Mouse (Mus musculus) hindbrain, embryonic 14.5 days (tissue): ENCODE data around the gene Paip2b. TPM values are rescaled to one million over a fixed set of nuclear protein-coding genes. Genes with fewer than 3 reads are reported as not detected.
"Not testable (repeated sequence)": the region's sequence is repeated elsewhere in the genome, so short reads cannot be mapped to it uniquely, and the experiment has no call there.

ENCODE experiments used
- ATAC-seq: fragments of 200-750 bp; cut with Nextera tagmentation; 2 replicates; pipeline ENCODE4 v1.8.0; 2017; ENCODE audit warnings: moderate number of reproducible peaks, mild to moderate bottlenecking, moderate TSS enrichment, moderate library complexity; ENCODE audit not compliant: low FRiP score
- DNase-seq: peaks from one replicate; pipeline ENCODE4 v3.0.0-alpha.2; 2015; ENCODE audit warnings: low spot score
- H3K27ac ChIP-seq: fragments of 300-500 bp; sonication (generic); 2 replicates; pipeline ENCODE4 v1.5.1; 2014; ENCODE audit warnings: mild to moderate bottlenecking, moderate library complexity
- H3K27me3 ChIP-seq: fragments of 300-500 bp; sonication (generic); 2 replicates; pipeline ENCODE4 v1.6.1; 2014; ENCODE audit warnings: mild to moderate bottlenecking, low read length, mixed read lengths; ENCODE audit not compliant: control insufficient read depth, insufficient read depth
- H3K36me3 ChIP-seq: fragments of 300-500 bp; sonication (generic); replicated peaks from 2 replicates; pipeline ENCODE4 v1.6.1; 2014; ENCODE audit not compliant: control insufficient read depth, insufficient read depth
- H3K4me1 ChIP-seq: fragments of 300-500 bp; sonication (generic); replicated peaks from 2 replicates; pipeline ENCODE4 v1.6.1; 2014; ENCODE audit warnings: antibody characterized with exemption, low read length, mixed read lengths; ENCODE audit not compliant: control insufficient read depth, insufficient read depth
- H3K4me2 ChIP-seq: fragments of 300-500 bp; sonication (generic); replicated peaks from 2 replicates; pipeline ENCODE4 v1.6.1; 2014; ENCODE audit warnings: mild to moderate bottlenecking, moderate library complexity
- H3K4me3 ChIP-seq: fragments of 300-500 bp; sonication (generic); replicated peaks from 2 replicates; pipeline ENCODE4 v1.5.1; 2014; ENCODE audit warnings: mild to moderate bottlenecking, low read length
- H3K9ac ChIP-seq: fragments of 300-500 bp; sonication (generic); 2 replicates; pipeline ENCODE4 v1.6.1; 2014
- H3K9me3 ChIP-seq: fragments of 300-500 bp; sonication (generic); 2 replicates; pipeline ENCODE4 v1.6.1; 2016; ENCODE audit warnings: low read length; ENCODE audit not compliant: control insufficient read depth
- WGBS: fragments of 180-500 bp; shearing (Covaris S2); extraction: QIAGEN DNeasy Blood & Tissue Kit; methylation state at CpG from one replicate; pipeline ENCODE4 v1.1.7; 2014; 5-methylcytosine and 5-hydroxymethylcytosine counted together
- polyA plus RNA-seq: library from polyadenylated mRNA; unstranded; fragments of >200 nt; fragmentation: Nextera tagmentation; extraction: Ambion mirVana; gene quantifications from 2 replicates; pipeline ENCODE4 v1.2.1, GENCODE M21; 2014

Gene Paip2b
- polyA plus RNA-seq, 1 experiment from 2014 or later: 28.3 TPM

DNA sequence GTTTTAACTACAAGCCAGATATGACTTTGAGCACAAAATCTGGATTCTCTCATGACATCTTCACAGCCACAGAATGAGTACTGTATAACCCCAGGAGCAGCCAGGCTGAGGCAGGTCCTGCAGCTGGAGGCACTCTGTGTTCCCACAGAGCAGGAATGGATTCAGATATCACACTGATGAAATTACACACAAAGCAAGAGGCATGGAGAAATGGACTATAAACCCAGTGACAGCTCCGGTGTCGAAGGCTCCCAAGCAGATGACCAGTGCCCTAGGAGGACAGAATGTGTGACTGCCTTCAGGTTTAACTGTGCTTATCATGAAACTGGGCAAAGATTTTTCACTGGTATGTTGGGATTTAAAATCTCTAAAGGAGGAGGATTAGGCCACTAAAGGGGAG, 14.6 kb upstream of the Paip2b start:
- no peak for ATAC-seq
- no peak for DNase-seq
- Histone ChIP-seq H3K4me3 (no peak overlapping the region), H3K4me1 (no peaks in the 10 kb centered on the region), H3K36me3 (no peaks in the 10 kb centered on the region), H3K27me3 (no peaks in the 10 kb centered on the region), H3K4me2 (no peak overlapping the region), H3K27ac (no peak overlapping the region), H3K9me3 (no peaks in the 10 kb centered on the region), H3K9ac (no peak overlapping the region)
- 92% methylated on average over 2 of the region's 2 CpGs for WGBS

DNA sequence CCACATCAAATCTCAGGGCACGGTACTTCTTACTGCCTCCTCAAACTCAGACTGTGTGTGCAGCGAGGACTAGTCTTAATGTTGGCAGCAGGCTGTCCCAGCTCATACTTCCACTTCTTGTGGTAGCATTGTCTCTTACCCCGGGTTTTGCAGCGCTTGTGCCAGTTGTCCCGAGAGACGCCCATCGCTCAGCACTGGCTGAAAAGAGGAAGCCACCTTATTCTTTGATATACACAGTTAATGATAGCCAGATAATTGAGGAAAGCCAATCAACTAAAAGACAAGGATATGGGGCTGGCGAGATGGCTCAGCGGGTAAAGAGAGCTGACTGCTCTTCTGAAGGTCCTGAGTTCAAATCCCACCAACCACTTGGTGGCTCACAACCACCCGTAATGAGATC, 13.4 kb upstream of the Paip2b start:
- no peaks in the 10 kb centered on the region for H3K27me3 ChIP-seq
- no peak overlapping the region for H3K4me3 ChIP-seq
- no peaks in the 10 kb centered on the region for H3K36me3 ChIP-seq
- H3K27ac ChIP-seq: no peak overlapping the region
- no peak overlapping the region for H3K9ac ChIP-seq
- DNase-seq (no peak), ATAC-seq (no peak)
- H3K4me2 ChIP-seq: no peak overlapping the region
- WGBS: 93% methylated on average over 10 of the region's 10 CpGs
- H3K4me1 ChIP-seq: no peaks in the 10 kb centered on the region
- no peaks in the 10 kb centered on the region for H3K9me3 ChIP-seq

DNA sequence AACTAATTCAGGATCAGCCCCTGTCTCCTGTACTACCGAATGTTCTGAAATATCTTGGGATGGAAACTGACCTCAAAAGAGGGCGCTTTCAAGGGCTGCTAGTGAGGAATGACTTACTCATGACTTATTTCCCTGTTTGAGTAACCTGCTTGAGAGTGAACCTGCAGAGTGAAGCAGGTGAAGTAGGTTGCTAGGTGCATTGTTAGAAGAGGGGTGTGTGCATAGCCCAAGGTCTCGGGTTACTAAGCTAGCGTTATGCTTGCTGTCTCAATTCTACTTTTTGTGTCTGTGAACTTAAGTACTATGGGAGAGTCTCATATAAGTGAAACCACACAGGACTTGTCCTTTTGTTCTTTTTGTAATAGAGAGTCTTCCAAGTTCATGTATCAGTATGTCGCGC, 8.5 kb upstream of the Paip2b start:
- no peaks in the 10 kb centered on the region for H3K36me3 ChIP-seq
- ATAC-seq: no peak
- WGBS: 85% methylated on average over 6 of the region's 6 CpGs
- no peak overlapping the region for H3K4me2 ChIP-seq
- no peaks in the 10 kb centered on the region for H3K27me3 ChIP-seq
- H3K4me3 ChIP-seq: no peak overlapping the region
- no peak overlapping the region for H3K27ac ChIP-seq
- no peak overlapping the region for H3K9ac ChIP-seq
- H3K9me3 ChIP-seq: no peaks in the 10 kb centered on the region
- H3K4me1 ChIP-seq: no peaks in the 10 kb centered on the region
- DNase-seq: no peak

DNA sequence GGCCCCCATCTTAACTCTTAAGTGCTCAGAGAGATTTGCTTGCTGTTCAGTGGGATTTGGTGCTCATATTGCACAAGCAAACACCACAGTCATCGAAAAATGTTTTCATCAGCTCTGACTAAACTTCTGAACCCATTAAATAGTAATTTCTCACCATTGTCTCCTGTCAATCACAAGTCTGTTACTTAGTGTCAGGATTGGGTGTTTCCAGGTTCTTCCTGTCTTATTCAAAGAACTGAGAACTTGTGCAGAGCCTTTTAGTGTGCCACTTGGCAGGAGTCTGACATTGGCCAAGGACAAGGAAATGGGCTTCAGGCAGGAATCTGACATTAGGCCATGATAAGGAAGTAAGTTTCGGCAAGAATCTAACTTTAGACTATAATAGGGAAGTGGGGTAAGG, 6.5 kb upstream of the Paip2b start:
- H3K27ac ChIP-seq: no peak overlapping the region
- DNase-seq: no peak
- WGBS: 93% methylated on average over 2 of the region's 2 CpGs
- H3K36me3 ChIP-seq: no peaks in the 10 kb centered on the region
- H3K4me3 ChIP-seq: no peak overlapping the region
- no peak overlapping the region for H3K9ac ChIP-seq
- H3K4me2 ChIP-seq: no peak overlapping the region
- H3K4me1 ChIP-seq: no peaks in the 10 kb centered on the region
- H3K27me3 ChIP-seq: no peaks in the 10 kb centered on the region
- no peaks in the 10 kb centered on the region for H3K9me3 ChIP-seq
- ATAC-seq: no peak

DNA sequence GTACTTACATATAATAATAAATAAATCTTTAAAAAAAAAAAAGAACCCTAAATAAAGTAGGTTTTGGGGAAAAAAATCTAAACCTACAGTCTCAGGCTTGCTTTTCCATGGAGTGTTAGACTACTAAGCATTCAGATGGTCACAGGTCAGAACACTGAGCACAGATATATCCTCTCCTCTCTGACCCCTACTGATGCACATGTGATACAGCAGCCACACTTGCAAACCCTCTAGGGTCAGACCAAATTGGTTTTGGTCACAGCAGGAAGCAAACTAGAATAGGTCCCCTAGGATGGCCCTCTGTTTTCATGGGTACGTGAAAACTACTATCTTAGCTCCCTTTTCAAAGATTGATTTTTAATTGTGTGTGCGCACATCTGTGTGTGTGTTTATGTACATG, 5.3 kb upstream of the Paip2b start:
- WGBS: 81% methylated on average over 2 of the region's 2 CpGs
- Histone ChIP-seq H3K9ac (no peak overlapping the region), H3K4me3 (no peak overlapping the region), H3K4me1 (0 out of 2 replicates have a peak, but pooled peaks cover 4% of the 10 kb centered on the region), H3K9me3 (no peaks in the 10 kb centered on the region), H3K36me3 (no peaks in the 10 kb centered on the region), H3K4me2 (no peak overlapping the region), H3K27me3 (no peaks in the 10 kb centered on the region), H3K27ac (no peak overlapping the region)
- no peak for ATAC-seq
- no peak for DNase-seq

DNA sequence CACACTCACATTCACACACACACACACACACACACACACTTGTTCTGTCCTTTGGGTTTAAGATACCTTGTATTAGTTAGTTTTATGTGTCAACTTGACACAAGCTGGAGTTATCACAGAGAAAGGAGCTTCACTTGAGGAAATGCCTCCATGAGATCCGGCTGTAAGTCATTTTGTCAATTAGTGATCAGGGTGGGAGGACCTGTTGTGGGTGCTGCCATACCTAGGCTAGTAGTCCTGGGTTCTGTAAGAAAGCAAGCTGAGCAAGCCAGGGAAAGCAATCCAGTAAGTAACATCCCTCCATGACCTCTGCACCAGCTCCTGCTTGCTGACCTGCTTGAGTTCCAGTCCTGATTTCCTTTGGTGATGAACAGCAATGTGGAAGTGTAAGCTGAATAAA, 852 bp upstream of the Paip2b start:
- H3K9me3 ChIP-seq, ATAC-seq, DNase-seq, H3K27me3 ChIP-seq, H3K36me3 ChIP-seq: not testable (repeated sequence)
- H3K4me1 ChIP-seq: peaks cover 14% of the 10 kb centered on the region; the same call in 1 of the 2 replicates
- H3K4me2 ChIP-seq: peak overlapping the region; percentile 51
- H3K27ac ChIP-seq: peak overlapping the region; percentile 67
- peak overlapping the region; percentile 21; the same call in 1 of the 2 replicates for H3K4me3 ChIP-seq
- WGBS: 83% methylated on average over 1 of the region's 1 CpGs
- peak overlapping the region; percentile 44; the same call in 1 of the 2 replicates for H3K9ac ChIP-seq

DNA sequence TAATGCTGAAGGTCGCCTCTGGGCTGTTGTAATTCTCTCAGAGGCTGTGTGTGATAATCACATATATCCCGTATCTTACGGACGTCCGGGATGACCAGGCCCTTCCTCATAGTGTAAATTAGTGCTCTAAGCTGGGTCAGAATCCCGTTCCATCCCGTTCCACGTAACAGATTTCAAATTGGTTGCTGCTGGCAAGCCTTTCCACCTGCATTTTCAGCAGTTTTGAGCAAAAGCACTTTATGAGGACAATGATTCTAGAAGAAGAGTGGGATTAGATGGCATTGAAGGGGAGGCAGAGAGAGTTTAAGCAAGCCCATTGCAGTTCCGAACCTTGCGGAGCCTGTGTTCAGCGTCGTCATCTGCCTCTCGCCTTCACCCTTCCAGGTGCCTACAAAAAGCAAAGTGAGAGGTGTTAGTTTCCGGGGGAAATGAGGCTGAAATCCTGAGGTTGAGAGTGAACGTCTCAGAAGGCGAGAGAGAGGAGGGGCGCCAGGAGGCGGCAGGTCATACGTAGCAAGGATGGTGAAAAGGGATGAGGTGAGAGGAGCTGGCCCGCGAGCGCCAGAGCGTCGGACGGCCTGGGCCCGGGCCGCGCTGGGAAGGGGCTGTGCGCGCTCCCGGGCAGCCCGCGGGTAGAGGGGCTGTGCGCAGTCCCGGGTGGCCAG, 468 bp downstream of the Paip2b start:
- Histone ChIP-seq H3K9ac (peak overlapping the region; percentile 65), H3K9me3 (no peaks in the 10 kb centered on the region), H3K4me3 (peak overlapping the region; percentile 63), H3K4me2 (peak overlapping the region; percentile 95), H3K4me1 (peaks cover 14% of the 10 kb centered on the region; the same call in 1 of the 2 replicates), H3K27me3 (no peaks in the 10 kb centered on the region), H3K36me3 (0 out of 2 replicates have a peak, but pooled peaks cover 6% of the 10 kb centered on the region), H3K27ac (peak overlapping the region; percentile 84)
- DNase-seq: peak; percentile 52
- 2% methylated on average over 35 of the region's 35 CpGs for WGBS
- ATAC-seq: peak; percentile 82

DNA sequence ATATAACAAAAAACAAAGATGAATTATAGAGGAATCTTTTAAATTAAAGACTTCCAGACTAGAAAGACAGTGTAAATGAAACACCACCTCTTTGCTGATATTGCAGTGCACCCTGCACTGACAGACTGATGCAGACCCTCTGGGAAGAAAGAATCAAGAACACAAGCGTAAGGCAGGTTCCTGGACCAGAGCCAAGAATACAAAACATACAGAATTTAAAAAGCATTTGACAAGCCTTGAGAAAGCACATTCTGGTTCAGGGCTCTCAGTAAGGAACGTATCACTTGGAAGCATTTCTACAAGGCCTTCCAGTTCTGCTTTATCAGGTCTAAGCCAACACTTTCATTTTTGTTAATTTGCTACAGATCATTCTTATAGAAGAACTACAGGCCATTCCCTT, 9.7 kb downstream of the Paip2b start:
- 50% methylated on average over 2 of the region's 2 CpGs for WGBS
- Histone ChIP-seq H3K9me3 (0 out of 2 replicates have a peak, but pooled peaks cover 6% of the 10 kb centered on the region), H3K9ac (no peak overlapping the region), H3K27me3 (no peaks in the 10 kb centered on the region), H3K4me2 (no peak overlapping the region), H3K27ac (no peak overlapping the region), H3K4me1 (no peaks in the 10 kb centered on the region; the same call in 1 of the 2 replicates), H3K4me3 (no peak overlapping the region), H3K36me3 (no peaks in the 10 kb centered on the region; the same call in 1 of the 2 replicates)
- ATAC-seq (no peak), DNase-seq (peak; percentile 39)

DNA sequence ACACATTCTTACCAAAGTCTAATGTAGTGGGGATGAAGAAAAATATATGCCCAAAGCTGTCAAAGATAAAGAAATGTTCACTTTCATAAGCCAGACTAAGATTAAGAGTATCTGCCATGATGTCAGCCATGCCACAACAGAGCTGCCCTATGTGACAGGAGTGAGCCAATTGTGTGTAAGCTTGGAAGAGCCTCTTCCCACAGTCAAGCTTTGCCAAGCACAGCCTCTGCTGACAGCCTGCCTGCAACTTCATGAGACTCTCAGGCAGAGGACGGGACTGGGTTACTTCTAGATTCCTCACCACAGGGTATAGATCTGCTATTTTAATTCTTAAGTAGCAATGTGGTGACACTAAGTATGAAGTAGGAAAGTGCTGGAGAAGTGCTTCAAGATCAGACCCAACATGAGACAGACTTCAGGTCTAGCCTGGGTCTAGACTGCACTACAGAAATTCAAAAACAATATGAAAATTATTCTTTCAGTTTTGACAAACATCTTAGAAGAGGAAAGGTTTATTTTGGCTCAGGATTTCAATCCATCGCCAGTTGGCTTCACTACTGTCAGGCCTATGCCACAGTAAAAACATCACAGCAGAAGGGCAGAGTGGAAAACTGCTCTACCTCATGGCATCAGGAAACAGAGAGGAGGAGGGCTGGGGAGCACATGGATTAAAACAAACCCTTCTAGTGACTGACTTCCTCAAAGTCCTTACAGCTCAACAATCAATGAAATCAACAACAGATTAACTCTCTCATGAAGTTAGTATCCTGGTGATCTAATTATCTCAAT, 10.6 kb downstream of the Paip2b start:
- Histone ChIP-seq H3K4me1 (no peaks in the 10 kb centered on the region; the same call in 1 of the 2 replicates), H3K9me3 (0 out of 2 replicates have a peak, but pooled peaks cover 6% of the 10 kb centered on the region), H3K9ac (no peak overlapping the region), H3K27ac (no peak overlapping the region), H3K36me3 (no peaks in the 10 kb centered on the region; the same call in 1 of the 2 replicates), H3K27me3 (no peaks in the 10 kb centered on the region), H3K4me3 (no peak overlapping the region), H3K4me2 (no peak overlapping the region)
- no peak for DNase-seq
- ATAC-seq: no peak
- 80% methylated on average over 2 of the region's 2 CpGs for WGBS
